Mouse (Mus musculus): ENCODE measurements around the gene Rnf220. TPM values are rescaled to one million over a fixed set of nuclear protein-coding genes. Genes with fewer than 3 reads are reported as not detected.
A peak's percentile ranks its signal among the peaks of the same experiment; 100 is the strongest.

The Rnf220 gene
- polyA plus RNA-seq, 1 experiment from 2014 or later, result 92.3 TPM

GRCm38 (mm10) chr4:117409144-117410048 lies 87.5 kb downstream of the Rnf220 start:
- peak; percentile 76 for ATAC-seq (replicated peaks; ENCODE audit: low FRiP score)
- peaks cover 37% of the 10 kb centered on the region for H3K4me1 ChIP-seq (replicated peaks; ENCODE audit: control insufficient read depth, insufficient read depth, low read length)
- WGBS, result 20% methylated on average over 14 of the region's 14 CpGs
- H3K27ac ChIP-seq (ENCODE audit: low read depth, low read length), result no peak overlapping the region
- H3K4me3 ChIP-seq (ENCODE audit: low read depth, low read length), result no peak overlapping the region
- no peaks in the 10 kb centered on the region for H3K36me3 ChIP-seq (ENCODE audit: control insufficient read depth, insufficient read depth, low read length)
- peak; percentile 79 for DNase-seq (ENCODE audit: low spot score)
- no peaks in the 10 kb centered on the region for H3K9me3 ChIP-seq (ENCODE audit: control insufficient read depth, low read length)
- peak overlapping the region; percentile 27; the same call in 1 of the 2 replicates for H3K4me2 ChIP-seq (ENCODE audit: low read depth, low read length, severe bottlenecking)
- no peak overlapping the region for H3K9ac ChIP-seq (ENCODE audit: low read length)
- H3K27me3 ChIP-seq (ENCODE audit: control insufficient read depth, insufficient read depth, low read length), result peaks cover 31% of the 10 kb centered on the region

- H3K27me3 ChIP-seq (ENCODE audit: control insufficient read depth, insufficient read depth, low read length), result peaks cover 27% of the 10 kb centered on the region
These were observed 88.9 kb downstream of the Rnf220 start for GRCm38 (mm10) chr4:117407945-117408344.

GRCm38 (mm10) chr4:117405999-117406398 lies 90.9 kb downstream of the Rnf220 start:
- Histone ChIP-seq H3K36me3 (ENCODE audit: control insufficient read depth, insufficient read depth, low read length) (no peaks in the 10 kb centered on the region), H3K9me3 (ENCODE audit: control insufficient read depth, low read length) (no peaks in the 10 kb centered on the region), H3K4me3 (ENCODE audit: low read depth, low read length) (no peak overlapping the region), H3K4me1 (replicated peaks; ENCODE audit: control insufficient read depth, insufficient read depth, low read length) (peaks cover 29% of the 10 kb centered on the region), H3K27ac (ENCODE audit: low read depth, low read length) (no peak overlapping the region), H3K27me3 (ENCODE audit: control insufficient read depth, insufficient read depth, low read length) (peaks cover 20% of the 10 kb centered on the region), H3K9ac (ENCODE audit: low read length) (no peak overlapping the region), H3K4me2 (ENCODE audit: low read depth, low read length, severe bottlenecking) (no peak overlapping the region)
- WGBS, result 38% methylated on average over 9 of the region's 9 CpGs
- ATAC-seq (replicated peaks; ENCODE audit: low FRiP score), result no peak
- DNase-seq (ENCODE audit: low spot score), result no peak

More at GRCm38 (mm10) chr4:117407945-117408344, 88.9 kb downstream of the Rnf220 start:
- Histone ChIP-seq H3K4me2 (ENCODE audit: low read depth, low read length, severe bottlenecking) (no peak overlapping the region), H3K27ac (ENCODE audit: low read depth, low read length) (no peak overlapping the region), H3K4me3 (ENCODE audit: low read depth, low read length) (no peak overlapping the region), H3K9ac (ENCODE audit: low read length) (no peak overlapping the region), H3K4me1 (replicated peaks; ENCODE audit: control insufficient read depth, insufficient read depth, low read length) (peaks cover 37% of the 10 kb centered on the region), H3K36me3 (ENCODE audit: control insufficient read depth, insufficient read depth, low read length) (no peaks in the 10 kb centered on the region), H3K9me3 (ENCODE audit: control insufficient read depth, low read length) (no peaks in the 10 kb centered on the region)
- DNase-seq (ENCODE audit: low spot score), result no peak
- no peak for ATAC-seq (replicated peaks; ENCODE audit: low FRiP score)
- WGBS, result 87% methylated on average over 5 of the region's 5 CpGs

GRCm38 (mm10) chr4:117405211-117405610 lies 91.6 kb downstream of the Rnf220 start:
- no peak overlapping the region for H3K9ac ChIP-seq (ENCODE audit: low read length)
- no peak overlapping the region for H3K4me3 ChIP-seq (ENCODE audit: low read depth, low read length)
- H3K9me3 ChIP-seq (ENCODE audit: control insufficient read depth, low read length), result no peaks in the 10 kb centered on the region
- WGBS, result 65% methylated on average over 6 of the region's 6 CpGs
- ATAC-seq (replicated peaks; ENCODE audit: low FRiP score) (no peak), DNase-seq (ENCODE audit: low spot score) (no peak)
- no peak overlapping the region for H3K27ac ChIP-seq (ENCODE audit: low read depth, low read length)
- H3K4me1 ChIP-seq (replicated peaks; ENCODE audit: control insufficient read depth, insufficient read depth, low read length), result peaks cover 27% of the 10 kb centered on the region
- H3K36me3 ChIP-seq (ENCODE audit: control insufficient read depth, insufficient read depth, low read length), result no peaks in the 10 kb centered on the region
- H3K4me2 ChIP-seq (ENCODE audit: low read depth, low read length, severe bottlenecking), result no peak overlapping the region
- peaks cover 20% of the 10 kb centered on the region for H3K27me3 ChIP-seq (ENCODE audit: control insufficient read depth, insufficient read depth, low read length)

- 86% methylated on average over 3 of the region's 3 CpGs for WGBS
These were observed 93.4 kb downstream of the Rnf220 start for GRCm38 (mm10) chr4:117403411-117403810.

GRCm38 (mm10) chr4:117397128-117397527 lies 99.7 kb downstream of the Rnf220 start:
- Histone ChIP-seq H3K9me3 (ENCODE audit: control insufficient read depth, low read length) (no peaks in the 10 kb centered on the region), H3K9ac (ENCODE audit: low read length) (no peak overlapping the region), H3K27me3 (ENCODE audit: control insufficient read depth, insufficient read depth, low read length) (peaks cover 7% of the 10 kb centered on the region; the same call in 1 of the 2 replicates), H3K36me3 (ENCODE audit: control insufficient read depth, insufficient read depth, low read length) (no peaks in the 10 kb centered on the region), H3K27ac (ENCODE audit: low read depth, low read length) (no peak overlapping the region), H3K4me2 (ENCODE audit: low read depth, low read length, severe bottlenecking) (no peak overlapping the region), H3K4me3 (ENCODE audit: low read depth, low read length) (no peak overlapping the region), H3K4me1 (replicated peaks; ENCODE audit: control insufficient read depth, insufficient read depth, low read length) (peaks cover 5% of the 10 kb centered on the region)
- no peak for DNase-seq (ENCODE audit: low spot score)
- WGBS, result 76% methylated on average over 11 of the region's 11 CpGs
- no peak for ATAC-seq (replicated peaks; ENCODE audit: low FRiP score)

More at GRCm38 (mm10) chr4:117403411-117403810, 93.4 kb downstream of the Rnf220 start:
- Histone ChIP-seq H3K9me3 (ENCODE audit: control insufficient read depth, low read length) (no peaks in the 10 kb centered on the region), H3K4me2 (ENCODE audit: low read depth, low read length, severe bottlenecking) (no peak overlapping the region), H3K36me3 (ENCODE audit: control insufficient read depth, insufficient read depth, low read length) (no peaks in the 10 kb centered on the region), H3K27ac (ENCODE audit: low read depth, low read length) (no peak overlapping the region), H3K4me3 (ENCODE audit: low read depth, low read length) (no peak overlapping the region), H3K4me1 (replicated peaks; ENCODE audit: control insufficient read depth, insufficient read depth, low read length) (peaks cover 13% of the 10 kb centered on the region), H3K27me3 (ENCODE audit: control insufficient read depth, insufficient read depth, low read length) (peaks cover 15% of the 10 kb centered on the region), H3K9ac (ENCODE audit: low read length) (no peak overlapping the region)
- ATAC-seq (replicated peaks; ENCODE audit: low FRiP score), result no peak
- no peak for DNase-seq (ENCODE audit: low spot score)

GRCm38 (mm10) chr4:117393027-117393426 lies 103.8 kb downstream of the Rnf220 start:
- Histone ChIP-seq H3K9ac (ENCODE audit: low read length) (no peak overlapping the region), H3K27me3 (ENCODE audit: control insufficient read depth, insufficient read depth, low read length) (peaks cover 10% of the 10 kb centered on the region; the same call in 1 of the 2 replicates), H3K4me2 (ENCODE audit: low read depth, low read length, severe bottlenecking) (no peak overlapping the region), H3K9me3 (ENCODE audit: control insufficient read depth, low read length) (no peaks in the 10 kb centered on the region), H3K4me3 (ENCODE audit: low read depth, low read length) (no peak overlapping the region), H3K36me3 (ENCODE audit: control insufficient read depth, insufficient read depth, low read length) (no peaks in the 10 kb centered on the region), H3K27ac (ENCODE audit: low read depth, low read length) (no peak overlapping the region), H3K4me1 (replicated peaks; ENCODE audit: control insufficient read depth, insufficient read depth, low read length) (peaks cover 13% of the 10 kb centered on the region)
- ATAC-seq (replicated peaks; ENCODE audit: low FRiP score) (no peak), DNase-seq (ENCODE audit: low spot score) (no peak)
- 62% methylated on average over 7 of the region's 7 CpGs for WGBS

- Histone ChIP-seq H3K4me3 (ENCODE audit: low read depth, low read length) (no peak overlapping the region), H3K9me3 (ENCODE audit: control insufficient read depth, low read length) (no peaks in the 10 kb centered on the region), H3K27me3 (ENCODE audit: control insufficient read depth, insufficient read depth, low read length) (peaks cover 10% of the 10 kb centered on the region; the same call in 1 of the 2 replicates), H3K9ac (ENCODE audit: low read length) (0 out of 2 replicates have a peak overlapping the region, but pooled peaks have one; percentile 12), H3K4me2 (ENCODE audit: low read depth, low read length, severe bottlenecking) (no peak overlapping the region), H3K4me1 (replicated peaks; ENCODE audit: control insufficient read depth, insufficient read depth, low read length) (peaks cover 13% of the 10 kb centered on the region), H3K27ac (ENCODE audit: low read depth, low read length) (no peak overlapping the region), H3K36me3 (ENCODE audit: control insufficient read depth, insufficient read depth, low read length) (no peaks in the 10 kb centered on the region)
- no peak for ATAC-seq (replicated peaks; ENCODE audit: low FRiP score)
- WGBS, result 39% methylated on average over 2 of the region's 2 CpGs
- DNase-seq (ENCODE audit: low spot score), result no peak
These were observed 104.5 kb downstream of the Rnf220 start for GRCm38 (mm10) chr4:117392391-117392790.
